Mouse (Mus musculus) CH12.LX (cell line): Measurements from ENCODE around the gene Naa25. TPM values are rescaled to one million over a fixed set of nuclear protein-coding genes. Genes with fewer than 3 reads are reported as not detected.

Experiments used
- DNase-seq: peaks from one replicate; pipeline ENCODE4 v3.0.0-alpha.2; 2013; ENCODE audit errors: extremely low read depth
- H3K27ac ChIP-seq: 2 replicates; pipeline ENCODE4 v1.5.1; 2012; ENCODE audit warnings: low read depth, mild to moderate bottlenecking, control low read depth, moderate library complexity; ENCODE audit not compliant: insufficient read depth
- H3K27me3 ChIP-seq: replicated peaks from 2 replicates; pipeline ENCODE3; 2012; ENCODE audit warnings: inconsistent platforms
- H3K36me3 ChIP-seq, 2 experiments: replicated peaks in 1 of 2; 2 replicates each; pipeline versions ENCODE3 to v1.6.1; 2012; ENCODE audit warnings: inconsistent platforms in 1 of 2, low read length in 1 of 2, mild to moderate bottlenecking in 1 of 2, mixed read lengths in 1 of 2, moderate library complexity in 1 of 2; ENCODE audit not compliant: control insufficient read depth in 1 of 2, insufficient read depth in 1 of 2
- H3K4me1 ChIP-seq, 2 experiments: 2 replicates each; pipeline ENCODE4 v1.6.1; 2012; ENCODE audit warnings: inconsistent platforms in 1 of 2, moderate library complexity in 1 of 2; ENCODE audit not compliant: insufficient read depth in 2 of 2, control insufficient read depth in 1 of 2
- H3K4me2 ChIP-seq: 2 replicates; pipeline ENCODE4 v1.6.1; 2012; ENCODE audit warnings: low read depth, mild to moderate bottlenecking, control low read depth; ENCODE audit not compliant: poor library complexity, insufficient read depth, severe bottlenecking
- H3K4me3 ChIP-seq, 3 experiments: fragments of 150-350 bp in 1 of 3; sonication (generic) in 1 of 3; replicated peaks in 1 of 3; 2 replicates each; pipeline versions ENCODE3 to v1.5.1; 2011 to 2012; ENCODE audit warnings: low read depth in 2 of 3, low read length in 2 of 3, mild to moderate bottlenecking in 2 of 3, moderate library complexity in 2 of 3, control low read depth in 1 of 3, improper control_type of control experiment in 1 of 3, inconsistent platforms in 1 of 3, mixed read lengths in 1 of 3; ENCODE audit not compliant: poor library complexity in 1 of 3
- H3K79me2 ChIP-seq: replicated peaks from 2 replicates; pipeline ENCODE4 v1.6.1; 2012; ENCODE audit warnings: mild to moderate bottlenecking, moderate library complexity; ENCODE audit not compliant: control insufficient read depth, poor library complexity, insufficient read depth, severe bottlenecking; ENCODE audit errors: extremely low read depth
- H3K9ac ChIP-seq: 2 replicates; pipeline ENCODE4 v1.6.1; 2012; ENCODE audit warnings: low read depth, mild to moderate bottlenecking, control low read depth, moderate library complexity; ENCODE audit not compliant: insufficient read depth
- H3K9me3 ChIP-seq: replicated peaks from 2 replicates; pipeline ENCODE3; 2012; ENCODE audit warnings: low read length, inconsistent platforms, mixed read lengths
- BHLHE40 ChIP-seq: IDR thresholded peaks from 2 replicates; pipeline ENCODE4 v1.6.1; 2011; ENCODE audit warnings: mild to moderate bottlenecking, low read depth, low read length, improper control_type of control experiment
- IRF4 ChIP-seq: IDR thresholded peaks from 2 replicates; pipeline ENCODE4 v1.6.1; 2014; ENCODE audit warnings: low read depth, mild to moderate bottlenecking, inconsistent platforms, low read length, improper control_type of control experiment
- JUN ChIP-seq: IDR thresholded peaks from 2 replicates; pipeline ENCODE4 v1.6.1; 2011; ENCODE audit warnings: low read depth, mild to moderate bottlenecking, low read length, improper control_type of control experiment, moderate library complexity; ENCODE audit not compliant: insufficient read depth
- JUND ChIP-seq: conservative IDR thresholded peaks from 2 replicates; pipeline ENCODE4 v1.6.1; 2011; ENCODE audit warnings: low read depth, low read length, improper control_type of control experiment
- MAZ ChIP-seq: IDR thresholded peaks from 2 replicates; pipeline ENCODE4 v1.6.1; 2012; ENCODE audit warnings: low read depth, mild to moderate bottlenecking, inconsistent platforms, low read length, improper control_type of control experiment, moderate library complexity
- NELFE ChIP-seq: IDR thresholded peaks from 2 replicates; pipeline ENCODE4 v1.6.1; 2011; ENCODE audit warnings: low read depth, low read length, improper control_type of control experiment
- NRF1 ChIP-seq: IDR thresholded peaks from 2 replicates; pipeline ENCODE4 v1.6.1; 2014; ENCODE audit warnings: low read depth, mild to moderate bottlenecking, inconsistent platforms, low read length, improper control_type of control experiment, moderate library complexity
- PAX5 ChIP-seq: IDR thresholded peaks from 2 replicates; pipeline ENCODE4 v1.6.1; 2012; ENCODE audit warnings: low read length, inconsistent platforms, mixed read lengths
- POLR2A ChIP-seq: IDR thresholded peaks from 2 replicates; pipeline ENCODE4 v1.6.1; 2011; ENCODE audit warnings: low read depth, mild to moderate bottlenecking, improper control_type of control experiment, low read length
- TCF12 ChIP-seq: IDR thresholded peaks from 2 replicates; pipeline ENCODE4 v1.6.1; 2014; ENCODE audit warnings: low read depth, mild to moderate bottlenecking, inconsistent platforms, low read length, improper control_type of control experiment
- USF1 ChIP-seq: IDR thresholded peaks from 2 replicates; pipeline ENCODE4 v1.6.1; 2014; ENCODE audit warnings: low read depth, mild to moderate bottlenecking, inconsistent platforms, low read length, improper control_type of control experiment
- ZC3H11A ChIP-seq: IDR thresholded peaks from 2 replicates; pipeline ENCODE4 v1.6.1; 2012; ENCODE audit warnings: low read depth, mild to moderate bottlenecking, inconsistent platforms, low read length, improper control_type of control experiment
- ZKSCAN1 ChIP-seq: IDR thresholded peaks from 2 replicates; pipeline ENCODE4 v1.6.1; 2012; ENCODE audit warnings: low read depth, inconsistent platforms, low read length, improper control_type of control experiment, borderline replicate concordance
- dilution Hi-C: fragments of 300-500 bp; cut with MboI; formaldehyde crosslinking; loops from 2 replicates; pipeline ENCODE4 v1.14.3; 2020; ENCODE audit warnings: low sequenced_read_pairs; ENCODE audit not compliant: extremely low pct_unique_long_range_greater_than_20kb, extremely low pct_ligation_motif_present
- in situ Hi-C: fragments of 300-500 bp; cut with MboI; formaldehyde crosslinking; loops from 3 replicates; pipeline ENCODE4 v1.14.3; 2019; ENCODE audit warnings: low sequenced_read_pairs, low pct_ligation_motif_present, low pct_unique_long_range_greater_than_20kb, mixed read lengths
- polyA plus RNA-seq: library from polyadenylated mRNA; unstranded; fragments of >175 nt; gene quantifications from 2 replicates; pipeline ENCODE4 v1.2.1, GENCODE M21; 2012; ENCODE audit warnings: low read depth; ENCODE audit not compliant: insufficient read length
- total RNA-seq, 2 experiments: library from RNA; depleted of rRNA; stranded (reverse); fragments of 300-350 nt in 1 of 2; fragments of >200 nt in 1 of 2; gene quantifications; 2 replicates each; pipeline ENCODE4 v1.2.3; 2012 to 2014

Gene Naa25
- total and polyA plus RNA-seq, 3 experiments: 41.3 to 60.3 (median 59.7) TPM

- no peak; the same call in 1 of the 2 replicates for TF ChIP-seq USF1
These were observed at the start of gene Naa25 (continued) for GRCm38 (mm10) chr5:121397187-121398145.

- H3K27ac ChIP-seq: no peak overlapping the region
- H3K4me3 ChIP-seq: no peak overlapping the region
- no peak overlapping the region for H3K4me2 ChIP-seq
- H3K36me3 ChIP-seq: peaks cover 87 to 98% of the 10 kb centered on the region in 2 experiments
- no peaks in the 10 kb centered on the region for H3K9me3 ChIP-seq
- H3K4me1 ChIP-seq: no peaks in the 10 kb centered on the region
- no peaks in the 10 kb centered on the region for H3K79me2 ChIP-seq
- no peaks in the 10 kb centered on the region for H3K27me3 ChIP-seq
- dilution Hi-C loops (no loop called here), in situ Hi-C loops (no loop called here)
- TF ChIP-seq TCF12 (no peak), BHLHE40 (no peak), IRF4 (no peak), NELFE (no peak), PAX5 (no peak)
- no peak for DNase-seq
- H3K9ac ChIP-seq: no peak overlapping the region
These were observed 38.5 kb upstream of the Naa25 start for GRCm38 (mm10) chr5:121359229-121359628.

GRCm38 (mm10) chr5:121361696-121362095 lies 36.0 kb upstream of the Naa25 start:
- dilution Hi-C loops (no loop called here), in situ Hi-C loops (no loop called here)
- Histone ChIP-seq H3K4me1 (no peaks in the 10 kb centered on the region), H3K79me2 (no peaks in the 10 kb centered on the region), H3K9ac (no peak overlapping the region), H3K36me3 (peaks cover 89 to 98% of the 10 kb centered on the region in 2 experiments), H3K27ac (no peak overlapping the region), H3K4me3 (no peak overlapping the region), H3K9me3 (no peaks in the 10 kb centered on the region), H3K4me2 (no peak overlapping the region), H3K27me3 (no peaks in the 10 kb centered on the region)
- DNase-seq: no peak
- TF ChIP-seq MAZ (no peak), ZKSCAN1 (no peak), ZC3H11A (no peak), POLR2A (no peak), JUN (no peak), JUND (no peak), NRF1 (no peak), TCF12 (no peak), USF1 (no peak)
